Mouse (Mus musculus): ENCODE data around the gene Cyb5rl.
"Not testable (repeated sequence)": the region's sequence is repeated elsewhere in the genome, so short reads cannot be mapped to it uniquely, and the experiment has no call there.

Cyb5rl gene

GRCm38 (mm10) chr4:107109181-107109580 lies 42.4 kb downstream of the Cyb5rl start:
- DNase-seq (ENCODE audit: low spot score in 2 of 2) = not testable (repeated sequence)

GRCm38 (mm10) chr4:107114278-107114677 lies 47.5 kb downstream of the Cyb5rl start:
- no peak for DNase-seq (ENCODE audit: low spot score in 2 of 2)

- DNase-seq (ENCODE audit: low spot score in 2 of 2) = no peak
Observed at GRCm38 (mm10) chr4:107117741-107118385, 51.1 kb downstream of the Cyb5rl start.

GRCm38 (mm10) chr4:107119056-107119455 lies 52.3 kb downstream of the Cyb5rl start:
- DNase-seq (ENCODE audit: low spot score in 2 of 2) = no peak

GRCm38 (mm10) chr4:107120676-107121075 lies 53.9 kb downstream of the Cyb5rl start:
- DNase-seq (ENCODE audit: low spot score in 2 of 2) = no peak

- no peak for DNase-seq (ENCODE audit: low spot score in 2 of 2)
Observed at GRCm38 (mm10) chr4:107121165-107121943, 54.6 kb downstream of the Cyb5rl start.

- no peak for DNase-seq (ENCODE audit: low spot score in 2 of 2)
Observed at GRCm38 (mm10) chr4:107124376-107124775, 57.6 kb downstream of the Cyb5rl start.

GRCm38 (mm10) chr4:107125101-107125500 lies 58.3 kb downstream of the Cyb5rl start:
- DNase-seq (ENCODE audit: low spot score in 2 of 2) = no peak

- DNase-seq (ENCODE audit: low spot score in 2 of 2) = no peak
Observed at GRCm38 (mm10) chr4:107126389-107126788, 59.6 kb downstream of the Cyb5rl start.

- DNase-seq (ENCODE audit: low spot score in 2 of 2) = no peak
Observed at GRCm38 (mm10) chr4:107126891-107127524, 60.2 kb downstream of the Cyb5rl start.

GRCm38 (mm10) chr4:107127901-107128669 lies 61.3 kb downstream of the Cyb5rl start:
- no peak for DNase-seq (ENCODE audit: low spot score in 2 of 2)

- DNase-seq (ENCODE audit: low spot score in 2 of 2) = no peak
Observed at GRCm38 (mm10) chr4:107129373-107129772, 62.6 kb downstream of the Cyb5rl start.

GRCm38 (mm10) chr4:107130534-107130933 lies 63.7 kb downstream of the Cyb5rl start:
- DNase-seq (ENCODE audit: low spot score in 2 of 2) = no peak

- DNase-seq (ENCODE audit: low spot score in 2 of 2) = no peak
Observed at GRCm38 (mm10) chr4:107134891-107135290, 68.1 kb downstream of the Cyb5rl start.

- no peak for DNase-seq (ENCODE audit: low spot score in 2 of 2)
Observed at GRCm38 (mm10) chr4:107135663-107136062, 68.9 kb downstream of the Cyb5rl start.

GRCm38 (mm10) chr4:107136531-107136930 lies 69.7 kb downstream of the Cyb5rl start:
- DNase-seq (ENCODE audit: low spot score in 2 of 2) = no peak
